Mouse (Mus musculus) C2C12 (cell line): ENCODE measurements around the gene Daw1.

ENCODE experiments used
- CTCF ChIP-seq: IDR thresholded peaks from one replicate; pipeline ENCODE4 v1.5.1; 2011; ENCODE audit not compliant: control insufficient read depth, insufficient read depth, insufficient read length
- FOSL1 ChIP-seq: IDR thresholded peaks from one replicate; pipeline ENCODE4 v1.8.0; 2011; ENCODE audit warnings: mild to moderate bottlenecking, low read length; ENCODE audit not compliant: poor library complexity, insufficient read depth, severe bottlenecking
- MAX ChIP-seq: IDR thresholded peaks from one replicate; pipeline ENCODE4 v1.6.1; 2011; ENCODE audit warnings: mild to moderate bottlenecking, control low read depth
- MYOD1 ChIP-seq: IDR thresholded peaks from one replicate; pipeline ENCODE4 v1.6.1; 2011; ENCODE audit warnings: low read depth; ENCODE audit not compliant: control insufficient read depth, insufficient read length
- USF1 ChIP-seq: IDR thresholded peaks from one replicate; pipeline ENCODE4 v1.6.1; 2011; ENCODE audit warnings: low read depth, mild to moderate bottlenecking, control low read depth, moderate library complexity

- TF ChIP-seq CTCF (no peak), FOSL1 (no peak), USF1 (no peak), MYOD1 (no peak), MAX (no peak)
Observed at GRCm38 (mm10) chr1:83223072-83223471, 63.5 kb downstream of the Daw1 start.
